Mouse (Mus musculus) bone marrow, adult 2 months (tissue): ENCODE data around the gene Eid3. TPM values are rescaled to one million over a fixed set of nuclear protein-coding genes. Genes with fewer than 3 reads are reported as not detected.

Experiments used
- H3K27ac ChIP-seq: fragments of 200-500 bp; 2 replicates; pipeline ENCODE4 v1.5.1; 2012; ENCODE audit warnings: low read depth, mild to moderate bottlenecking, control low read depth, inconsistent platforms, low read length; ENCODE audit not compliant: control insufficient read depth, poor library complexity, insufficient read depth
- H3K4me1 ChIP-seq: fragments of 200-500 bp; 2 replicates; pipeline ENCODE4 v1.6.1; 2011; ENCODE audit warnings: low read length; ENCODE audit not compliant: control insufficient read depth, insufficient read depth
- H3K4me3 ChIP-seq: fragments of 200-500 bp; replicated peaks from 2 replicates; pipeline ENCODE3; 2011; ENCODE audit warnings: mild to moderate bottlenecking, low read depth, low read length, control low read depth; ENCODE audit not compliant: control insufficient read depth
- CTCF ChIP-seq: fragments of 200-500 bp; IDR thresholded peaks from 2 replicates; pipeline ENCODE4 v1.5.1; 2011; ENCODE audit warnings: low read length, control low read depth; ENCODE audit not compliant: control insufficient read depth, insufficient read depth
- POLR2A ChIP-seq: fragments of 200-500 bp; IDR thresholded peaks from 2 replicates; pipeline ENCODE4 v1.6.1; 2011; ENCODE audit warnings: low read depth, mild to moderate bottlenecking, control low read depth, low read length, borderline replicate concordance; ENCODE audit not compliant: control insufficient read depth
- WGBS: fragments of 180-500 bp; shearing (Covaris S2); methylation state at CpG from one replicate; pipeline ENCODE4 v1.1.7; 2018; 5-methylcytosine and 5-hydroxymethylcytosine counted together
- polyA plus RNA-seq: library from polyadenylated mRNA; stranded (reverse); fragments of >200 nt; gene quantifications from 2 replicates; pipeline ENCODE4 v1.2.4, GENCODE M21; 2011; ENCODE audit warnings: low replicate concordance; ENCODE audit not compliant: missing spikeins, insufficient read depth, insufficient read length

Eid3 gene
- polyA plus RNA-seq, 1 experiment = 5.8 TPM

DNA sequence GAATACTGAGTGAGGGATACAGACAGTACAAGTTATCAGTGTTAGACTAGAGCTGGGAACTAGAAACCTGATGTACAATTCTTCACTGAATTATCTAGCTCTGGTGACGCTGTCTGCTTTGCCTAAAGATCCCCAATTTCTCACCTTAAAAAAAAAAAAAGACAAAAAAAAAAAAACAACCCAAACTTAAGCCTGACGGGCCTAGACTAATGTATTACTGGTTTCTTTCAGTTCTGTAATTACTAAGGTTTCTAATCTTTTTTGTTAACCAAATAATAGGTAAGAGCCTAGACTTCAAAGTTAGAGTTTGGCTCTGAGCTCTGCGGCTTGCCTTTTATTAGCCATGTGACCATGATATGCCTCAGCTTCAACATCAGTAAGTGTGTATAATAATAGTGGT, 30.5 kb upstream of the Eid3 start:
- H3K27ac ChIP-seq = no peak overlapping the region
- TF ChIP-seq CTCF (no peak), POLR2A (no peak)
- WGBS = 80% methylated on average over 3 of the region's 3 CpGs
- H3K4me3 ChIP-seq = no peak overlapping the region
- no peaks in the 10 kb centered on the region for H3K4me1 ChIP-seq

DNA sequence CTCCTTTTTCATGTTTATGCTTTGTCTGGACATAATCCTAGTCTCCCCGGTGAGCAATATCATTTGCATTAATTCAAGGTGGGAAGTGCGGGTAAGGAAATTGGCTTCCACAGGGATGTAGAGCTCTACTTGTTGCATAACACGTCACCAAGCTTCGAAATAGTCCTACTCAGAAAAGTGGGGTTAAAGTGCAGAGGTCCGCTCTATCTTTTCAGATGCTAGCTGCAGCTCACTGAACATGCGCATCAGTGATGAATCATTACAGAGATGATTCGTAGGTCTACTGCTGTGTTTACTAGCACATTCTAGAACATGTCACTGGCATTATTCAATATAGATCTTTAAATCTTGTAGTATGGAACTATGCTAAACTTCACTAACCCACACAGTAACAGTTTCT, 28.0 kb upstream of the Eid3 start:
- no peak for TF ChIP-seq CTCF
- no peak for TF ChIP-seq POLR2A
- WGBS = 73% methylated on average over 7 of the region's 7 CpGs
- no peak overlapping the region for H3K27ac ChIP-seq
- no peak overlapping the region for H3K4me3 ChIP-seq
- H3K4me1 ChIP-seq = no peaks in the 10 kb centered on the region

GRCm38 (mm10) chr10:82844090-82844489, 22.3 kb upstream of the Eid3 start:
- WGBS = 80% methylated on average over 6 of the region's 6 CpGs
- TF ChIP-seq CTCF = no peak
- no peak for TF ChIP-seq POLR2A
- H3K4me1 ChIP-seq = no peaks in the 10 kb centered on the region
- H3K4me3 ChIP-seq = no peak overlapping the region
- no peak overlapping the region for H3K27ac ChIP-seq

- Histone ChIP-seq H3K4me1 (no peaks in the 10 kb centered on the region), H3K4me3 (no peak overlapping the region), H3K27ac (no peak overlapping the region)
- TF ChIP-seq CTCF (no peak), POLR2A (no peak)
- 74% methylated on average over 8 of the region's 8 CpGs for WGBS
These were observed 21.7 kb upstream of the Eid3 start for GRCm38 (mm10) chr10:82844731-82845130.

- WGBS = 85% methylated on average over 9 of the region's 9 CpGs
- no peak overlapping the region for H3K4me3 ChIP-seq
- TF ChIP-seq CTCF (no peak), POLR2A (no peak)
- no peak overlapping the region for H3K27ac ChIP-seq
- no peaks in the 10 kb centered on the region for H3K4me1 ChIP-seq
These were observed 18.5 kb upstream of the Eid3 start for GRCm38 (mm10) chr10:82847821-82848459.

DNA sequence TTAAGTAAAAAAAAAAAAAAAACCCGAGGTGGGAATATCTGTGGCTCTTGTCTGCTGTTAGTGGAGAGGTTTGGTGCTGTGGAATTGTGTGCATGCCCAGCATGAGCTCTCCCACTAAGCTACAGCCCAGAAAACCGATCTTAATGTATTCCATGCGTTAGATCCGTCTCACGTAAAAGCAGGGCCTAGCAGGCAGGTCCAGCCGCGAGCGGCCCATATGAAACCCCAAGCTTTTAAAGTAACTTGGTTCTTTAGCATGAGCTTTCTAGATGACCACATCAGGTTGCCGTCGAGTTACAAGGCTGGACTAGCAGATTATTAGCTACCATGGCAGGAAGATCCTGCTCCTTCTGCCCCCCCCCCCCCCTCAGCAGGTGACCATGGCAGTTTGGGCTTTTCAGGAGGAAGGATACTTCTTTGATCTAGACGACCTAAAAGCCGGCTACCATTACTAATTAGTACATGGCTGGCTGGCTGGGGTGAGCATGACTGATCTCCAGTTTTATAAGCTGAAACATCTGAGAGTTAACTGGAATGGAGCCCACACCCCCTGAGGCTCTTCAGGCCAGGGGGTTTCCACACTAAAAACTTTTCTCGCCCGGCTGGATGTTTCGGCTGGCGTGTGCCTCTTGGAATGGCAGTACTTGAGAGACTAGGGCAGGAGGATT, 16.6 kb upstream of the Eid3 start:
- TF ChIP-seq CTCF = no peak
- no peak for TF ChIP-seq POLR2A
- H3K27ac ChIP-seq = no peak overlapping the region
- no peak overlapping the region for H3K4me3 ChIP-seq
- H3K4me1 ChIP-seq = no peaks in the 10 kb centered on the region
- 84% methylated on average over 16 of the region's 16 CpGs for WGBS

DNA sequence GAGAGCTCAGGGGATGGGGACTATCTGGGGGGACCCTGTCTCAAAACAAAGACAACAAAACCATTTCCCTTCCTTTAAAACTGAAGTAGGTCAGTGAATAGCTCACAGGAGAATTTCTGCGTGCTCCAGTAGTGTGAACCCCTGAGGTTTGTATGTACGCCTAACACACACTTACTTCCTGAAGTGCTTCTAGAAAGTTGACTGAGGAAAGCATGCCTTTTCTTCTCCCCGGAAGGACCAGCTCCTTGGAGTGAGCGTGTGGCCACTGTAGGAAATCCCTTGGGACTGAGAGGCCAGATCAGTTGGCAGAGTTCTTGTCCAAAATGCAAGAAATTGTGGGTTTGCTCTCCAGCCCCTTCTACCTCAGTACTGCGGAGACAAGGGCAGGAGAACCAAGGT, 16.1 kb upstream of the Eid3 start:
- TF ChIP-seq CTCF = no peak
- TF ChIP-seq POLR2A = no peak
- Histone ChIP-seq H3K4me1 (no peaks in the 10 kb centered on the region), H3K27ac (no peak overlapping the region), H3K4me3 (no peak overlapping the region)
- WGBS = 82% methylated on average over 5 of the region's 5 CpGs

- TF ChIP-seq POLR2A = no peak
- TF ChIP-seq CTCF = no peak
- H3K4me3 ChIP-seq = no peak overlapping the region
- no peak overlapping the region for H3K27ac ChIP-seq
- WGBS = 83% methylated on average over 6 of the region's 6 CpGs
- H3K4me1 ChIP-seq = no peaks in the 10 kb centered on the region
These were observed 14.7 kb upstream of the Eid3 start for GRCm38 (mm10) chr10:82851751-82852150.
